Mouse (Mus musculus): ENCODE results near the gene Plxnb1. TPM values are rescaled to one million over a fixed set of nuclear protein-coding genes. Genes with fewer than 3 reads are reported as not detected.

The Plxnb1 gene
- polyA plus RNA-seq, 1 experiment from 2014 or later: 8.4 TPM

GRCm38 (mm10) chr9:109122553-109123085 lies 27.4 kb downstream of the Plxnb1 start:
- TF ChIP-seq CTCF (IDR thresholded peaks at IDR 0.05; ENCODE audit: low read depth): peak; percentile 81
- DNase-seq (ENCODE audit: low spot score): peak; percentile 77
- no peak for ATAC-seq (replicated peaks; ENCODE audit: low FRiP score, low read depth)

GRCm38 (mm10) chr9:109123266-109123665 lies 28.1 kb downstream of the Plxnb1 start:
- Histone ChIP-seq H3K27me3 (ENCODE audit: insufficient read depth, low read length) (no peaks in the 10 kb centered on the region), H3K9me3 (replicated peaks; ENCODE audit: low read length) (no peaks in the 10 kb centered on the region), H3K4me3 (replicated peaks; ENCODE audit: low read depth, low read length) (no peak overlapping the region), H3K36me3 (ENCODE audit: insufficient read depth, low read length) (peaks cover 14% of the 10 kb centered on the region; the same call in 1 of the 2 replicates), H3K4me2 (ENCODE audit: low read length) (no peak overlapping the region), H3K9ac (ENCODE audit: low read depth, low read length) (no peak overlapping the region), H3K27ac (no peak overlapping the region), H3K4me1 (replicated peaks; ENCODE audit: insufficient read depth, low read length) (no peaks in the 10 kb centered on the region)
- no peak for DNase-seq (ENCODE audit: low spot score)
- TF ChIP-seq CTCF (IDR thresholded peaks at IDR 0.05; ENCODE audit: low read depth): no peak
- peak; percentile 22 for ATAC-seq (replicated peaks; ENCODE audit: low FRiP score, low read depth)
- 44% methylated on average over 6 of the region's 6 CpGs for WGBS

More at GRCm38 (mm10) chr9:109122553-109123085, 27.4 kb downstream of the Plxnb1 start:
- Histone ChIP-seq H3K4me3 (replicated peaks; ENCODE audit: low read depth, low read length) (no peak overlapping the region), H3K27me3 (ENCODE audit: insufficient read depth, low read length) (no peaks in the 10 kb centered on the region), H3K9me3 (replicated peaks; ENCODE audit: low read length) (no peaks in the 10 kb centered on the region), H3K36me3 (ENCODE audit: insufficient read depth, low read length) (peaks cover 14% of the 10 kb centered on the region; the same call in 1 of the 2 replicates), H3K4me2 (ENCODE audit: low read length) (no peak overlapping the region), H3K27ac (no peak overlapping the region), H3K4me1 (replicated peaks; ENCODE audit: insufficient read depth, low read length) (no peaks in the 10 kb centered on the region), H3K9ac (ENCODE audit: low read depth, low read length) (no peak overlapping the region)
- 44% methylated on average over 2 of the region's 2 CpGs for WGBS

DNA sequence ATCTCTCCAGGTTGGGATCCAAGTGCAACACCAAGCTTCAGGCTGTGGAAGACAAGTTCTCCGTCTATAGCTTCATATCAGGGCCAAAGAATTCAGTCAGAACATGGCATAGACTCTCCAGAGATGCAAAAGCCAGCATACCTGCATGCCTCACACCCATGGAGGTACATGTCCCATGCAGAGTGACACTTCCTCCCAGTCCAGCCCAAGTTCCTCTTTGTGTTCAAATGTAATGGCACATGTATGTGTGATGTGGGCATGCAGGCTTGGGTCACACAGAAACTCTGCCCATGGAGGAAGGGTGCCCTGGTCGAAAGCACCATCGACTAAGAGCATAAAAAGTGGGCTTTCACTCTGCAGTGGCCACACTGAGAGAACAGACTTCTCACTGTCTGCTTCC lies 29.0 kb downstream of the Plxnb1 start:
- H3K9me3 ChIP-seq (replicated peaks; ENCODE audit: low read length): no peaks in the 10 kb centered on the region
- DNase-seq (ENCODE audit: low spot score): no peak
- H3K4me2 ChIP-seq (ENCODE audit: low read length): no peak overlapping the region
- H3K9ac ChIP-seq (ENCODE audit: low read depth, low read length): no peak overlapping the region
- H3K27ac ChIP-seq: no peak overlapping the region
- H3K4me3 ChIP-seq (replicated peaks; ENCODE audit: low read depth, low read length): no peak overlapping the region
- 90% methylated on average over 3 of the region's 3 CpGs for WGBS
- H3K4me1 ChIP-seq (replicated peaks; ENCODE audit: insufficient read depth, low read length): no peaks in the 10 kb centered on the region
- H3K36me3 ChIP-seq (ENCODE audit: insufficient read depth, low read length): peaks cover 6% of the 10 kb centered on the region; the same call in 1 of the 2 replicates
- ATAC-seq (replicated peaks; ENCODE audit: low FRiP score, low read depth): no peak
- H3K27me3 ChIP-seq (ENCODE audit: insufficient read depth, low read length): no peaks in the 10 kb centered on the region
- TF ChIP-seq CTCF (IDR thresholded peaks at IDR 0.05; ENCODE audit: low read depth): no peak

DNA sequence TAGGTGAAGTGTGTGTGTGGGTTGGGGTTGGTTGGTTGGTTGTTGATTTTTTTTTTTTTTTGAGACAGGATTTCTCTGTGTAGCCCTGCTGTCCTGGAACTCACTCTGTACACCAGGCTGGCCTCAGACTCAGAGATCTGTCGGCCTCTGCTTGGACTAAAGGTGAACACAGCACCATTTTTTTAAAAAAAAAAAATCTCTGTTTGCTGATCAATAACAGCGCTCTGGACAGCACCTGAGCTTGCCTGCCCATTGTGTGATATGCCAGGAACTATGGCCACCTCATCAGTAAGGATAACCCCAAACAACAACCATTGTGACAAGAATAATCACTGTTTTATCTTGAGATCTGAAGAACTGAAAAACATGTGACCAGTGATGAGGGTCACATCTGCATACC lies 29.9 kb downstream of the Plxnb1 start:
- H3K36me3 ChIP-seq (ENCODE audit: insufficient read depth, low read length): no peaks in the 10 kb centered on the region
- H3K9me3 ChIP-seq (replicated peaks; ENCODE audit: low read length): no peaks in the 10 kb centered on the region
- 72% methylated on average over 2 of the region's 2 CpGs for WGBS
- no peaks in the 10 kb centered on the region for H3K27me3 ChIP-seq (ENCODE audit: insufficient read depth, low read length)
- H3K9ac ChIP-seq (ENCODE audit: low read depth, low read length): no peak overlapping the region
- no peak for DNase-seq (ENCODE audit: low spot score)
- H3K4me3 ChIP-seq (replicated peaks; ENCODE audit: low read depth, low read length): no peak overlapping the region
- no peaks in the 10 kb centered on the region for H3K4me1 ChIP-seq (replicated peaks; ENCODE audit: insufficient read depth, low read length)
- H3K4me2 ChIP-seq (ENCODE audit: low read length): no peak overlapping the region
- ATAC-seq (replicated peaks; ENCODE audit: low FRiP score, low read depth): no peak
- H3K27ac ChIP-seq: no peak overlapping the region
- TF ChIP-seq CTCF (IDR thresholded peaks at IDR 0.05; ENCODE audit: low read depth): no peak

- H3K27me3 ChIP-seq (ENCODE audit: insufficient read depth, low read length): no peaks in the 10 kb centered on the region
- DNase-seq (ENCODE audit: low spot score) (no peak), ATAC-seq (replicated peaks; ENCODE audit: low FRiP score, low read depth) (no peak)
- WGBS: 72% methylated on average over 3 of the region's 3 CpGs
- no peaks in the 10 kb centered on the region for H3K36me3 ChIP-seq (ENCODE audit: insufficient read depth, low read length)
- no peak overlapping the region for H3K27ac ChIP-seq
- no peak overlapping the region for H3K4me2 ChIP-seq (ENCODE audit: low read length)
- H3K4me3 ChIP-seq (replicated peaks; ENCODE audit: low read depth, low read length): no peak overlapping the region
- H3K9ac ChIP-seq (ENCODE audit: low read depth, low read length): no peak overlapping the region
- H3K4me1 ChIP-seq (replicated peaks; ENCODE audit: insufficient read depth, low read length): no peaks in the 10 kb centered on the region
- TF ChIP-seq CTCF (IDR thresholded peaks at IDR 0.05; ENCODE audit: low read depth): no peak
- no peaks in the 10 kb centered on the region for H3K9me3 ChIP-seq (replicated peaks; ENCODE audit: low read length)
Observed at GRCm38 (mm10) chr9:109125481-109125880, 30.3 kb downstream of the Plxnb1 start.

GRCm38 (mm10) chr9:109127076-109127475 lies 31.9 kb downstream of the Plxnb1 start:
- Histone ChIP-seq H3K4me3 (replicated peaks; ENCODE audit: low read depth, low read length) (no peak overlapping the region), H3K4me2 (ENCODE audit: low read length) (no peak overlapping the region), H3K9me3 (replicated peaks; ENCODE audit: low read length) (no peaks in the 10 kb centered on the region), H3K4me1 (replicated peaks; ENCODE audit: insufficient read depth, low read length) (no peaks in the 10 kb centered on the region), H3K9ac (ENCODE audit: low read depth, low read length) (no peak overlapping the region), H3K36me3 (ENCODE audit: insufficient read depth, low read length) (no peaks in the 10 kb centered on the region), H3K27me3 (ENCODE audit: insufficient read depth, low read length) (no peaks in the 10 kb centered on the region), H3K27ac (no peak overlapping the region)
- WGBS: 80% methylated on average over 4 of the region's 4 CpGs
- TF ChIP-seq CTCF (IDR thresholded peaks at IDR 0.05; ENCODE audit: low read depth): no peak
- no peak for DNase-seq (ENCODE audit: low spot score)
- ATAC-seq (replicated peaks; ENCODE audit: low FRiP score, low read depth): no peak

- no peak overlapping the region for H3K4me3 ChIP-seq (replicated peaks; ENCODE audit: low read depth, low read length)
- H3K4me1 ChIP-seq (replicated peaks; ENCODE audit: insufficient read depth, low read length): no peaks in the 10 kb centered on the region
- 55% methylated on average over 3 of the region's 3 CpGs for whole genome bisulfite sequencing
- no peak overlapping the region for H3K4me2 ChIP-seq (ENCODE audit: low read length)
- no peaks in the 10 kb centered on the region for H3K36me3 ChIP-seq (ENCODE audit: insufficient read depth, low read length)
- DNase-seq (ENCODE audit: low spot score): peak; percentile 41
- H3K27me3 ChIP-seq (ENCODE audit: insufficient read depth, low read length): no peaks in the 10 kb centered on the region
- H3K27ac ChIP-seq: no peak overlapping the region
- peak; percentile 68 for TF ChIP-seq CTCF (IDR thresholded peaks at IDR 0.05; ENCODE audit: low read depth)
- no peaks in the 10 kb centered on the region for H3K9me3 ChIP-seq (replicated peaks; ENCODE audit: low read length)
- no peak for ATAC-seq (replicated peaks; ENCODE audit: low FRiP score, low read depth)
- no peak overlapping the region for H3K9ac ChIP-seq (ENCODE audit: low read depth, low read length)
Observed at GRCm38 (mm10) chr9:109128211-109128610, 33.0 kb downstream of the Plxnb1 start.

Data from kidney, postnatal 0 days (tissue).